Mouse (Mus musculus): Measurements from ENCODE around the gene Usp12. TPM values are rescaled to one million over a fixed set of nuclear protein-coding genes. Genes with fewer than 3 reads are reported as not detected.
A peak's percentile ranks its signal among the peaks of the same experiment; 100 is the strongest.

The Usp12 gene
- polyA plus RNA-seq, 1 experiment: 30.3 TPM

GRCm38 (mm10) chr5:146833673-146834201 is 38.9 kb upstream of the Usp12 start:
- Histone ChIP-seq H3K27ac (ENCODE audit: insufficient read depth, low read length) (peak overlapping the region; percentile 68), H3K4me3 (ENCODE audit: insufficient read depth, low read length) (peak overlapping the region; percentile 99), H3K4me1 (ENCODE audit: control insufficient read depth, insufficient read depth, low read length) (no peaks in the 10 kb centered on the region)
- no peak for TF ChIP-seq POLR2A (IDR thresholded peaks at IDR 0.05; ENCODE audit: low read depth, low read length)
- no peak for TF ChIP-seq CTCF (IDR thresholded peaks at IDR 0.05; ENCODE audit: borderline replicate concordance, insufficient read depth, low read length)

GRCm38 (mm10) chr5:146832769-146833448 is 38.1 kb upstream of the Usp12 start, which contains the start of gene Rpl21:
Gene Rpl21, plus strand, starts transcription at chr5:146832890.
- Histone ChIP-seq H3K4me3 (ENCODE audit: insufficient read depth, low read length) (peak within 1 kb of the TSS; percentile 99), H3K4me1 (ENCODE audit: control insufficient read depth, insufficient read depth, low read length) (no peaks in the 10 kb centered on the region), H3K27ac (ENCODE audit: insufficient read depth, low read length) (peak within 1 kb of the TSS; percentile 68)
- peak; percentile 95 for TF ChIP-seq POLR2A (IDR thresholded peaks at IDR 0.05; ENCODE audit: low read depth, low read length)
- no peak for TF ChIP-seq CTCF (IDR thresholded peaks at IDR 0.05; ENCODE audit: borderline replicate concordance, insufficient read depth, low read length)

DNA sequence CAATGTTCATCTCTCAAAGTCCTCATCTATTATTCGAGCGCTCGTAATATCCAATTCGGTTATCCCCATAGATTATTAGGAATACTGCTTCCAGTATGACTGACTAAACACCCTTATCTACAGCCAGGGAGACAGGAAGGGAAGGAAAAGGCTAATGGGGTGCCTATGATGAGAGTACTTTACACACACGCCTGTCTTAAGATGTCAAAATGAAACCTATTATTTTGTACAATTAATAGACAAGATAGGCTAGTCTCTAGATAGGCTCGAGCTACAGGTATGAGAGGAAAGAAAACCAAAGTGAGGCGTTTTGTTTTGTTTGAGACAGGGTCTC is 37.6 kb upstream of the Usp12 start:
- peak overlapping the region; percentile 9; the same call in 1 of the 2 replicates for H3K4me3 ChIP-seq (ENCODE audit: insufficient read depth, low read length)
- TF ChIP-seq CTCF (IDR thresholded peaks at IDR 0.05; ENCODE audit: borderline replicate concordance, insufficient read depth, low read length): no peak
- no peak for TF ChIP-seq POLR2A (IDR thresholded peaks at IDR 0.05; ENCODE audit: low read depth, low read length)
- H3K27ac ChIP-seq (ENCODE audit: insufficient read depth, low read length): no peak overlapping the region
- H3K4me1 ChIP-seq (ENCODE audit: control insufficient read depth, insufficient read depth, low read length): no peaks in the 10 kb centered on the region

DNA sequence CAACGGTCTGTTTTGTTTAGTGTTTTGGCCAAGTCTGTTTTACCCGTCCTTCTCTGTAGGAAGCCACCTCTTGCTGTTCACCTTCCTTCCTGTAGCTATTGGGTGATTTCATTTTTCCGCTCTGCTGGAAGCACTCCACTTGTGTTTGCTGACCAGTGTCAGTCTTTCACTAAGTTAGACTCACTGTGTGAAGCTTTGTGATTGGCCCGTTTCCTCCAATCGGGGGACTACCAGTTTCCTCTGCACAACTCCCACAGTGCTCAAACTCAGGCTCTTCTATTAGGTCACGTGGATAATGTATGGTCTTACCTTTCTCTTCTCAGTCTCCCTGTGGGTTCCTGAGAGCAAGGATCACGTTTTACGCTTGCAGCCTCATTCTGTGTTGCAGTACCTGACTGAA is 34.7 kb upstream of the Usp12 start:
- H3K4me1 ChIP-seq (ENCODE audit: control insufficient read depth, insufficient read depth, low read length): no peaks in the 10 kb centered on the region
- no peak overlapping the region for H3K27ac ChIP-seq (ENCODE audit: insufficient read depth, low read length)
- H3K4me3 ChIP-seq (ENCODE audit: insufficient read depth, low read length): no peak overlapping the region
- TF ChIP-seq CTCF (IDR thresholded peaks at IDR 0.05; ENCODE audit: borderline replicate concordance, insufficient read depth, low read length): no peak
- no peak for TF ChIP-seq POLR2A (IDR thresholded peaks at IDR 0.05; ENCODE audit: low read depth, low read length)

DNA sequence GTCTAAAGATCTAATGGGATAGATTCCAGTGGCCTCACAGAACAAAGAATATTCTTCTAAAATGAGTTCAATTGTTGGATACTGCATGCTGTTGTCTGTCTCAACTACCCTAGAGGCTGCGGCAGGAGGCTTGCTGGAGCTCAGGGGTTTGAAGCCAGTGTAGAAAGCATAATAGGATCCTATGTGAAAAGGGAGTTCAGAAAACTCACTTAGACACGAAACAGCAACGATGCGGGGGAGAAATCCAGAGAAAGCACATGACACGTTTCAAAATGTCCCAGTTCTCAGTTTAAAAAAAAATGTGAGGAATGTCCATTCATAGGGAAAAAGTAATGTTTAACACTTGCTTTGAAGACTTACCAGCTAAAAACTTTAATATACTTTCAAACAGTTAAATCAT is 28.2 kb upstream of the Usp12 start:
- Histone ChIP-seq H3K27ac (ENCODE audit: insufficient read depth, low read length) (no peak overlapping the region), H3K4me1 (ENCODE audit: control insufficient read depth, insufficient read depth, low read length) (no peaks in the 10 kb centered on the region), H3K4me3 (ENCODE audit: insufficient read depth, low read length) (no peak overlapping the region)
- TF ChIP-seq CTCF (IDR thresholded peaks at IDR 0.05; ENCODE audit: borderline replicate concordance, insufficient read depth, low read length) (no peak), POLR2A (IDR thresholded peaks at IDR 0.05; ENCODE audit: low read depth, low read length) (no peak)

DNA sequence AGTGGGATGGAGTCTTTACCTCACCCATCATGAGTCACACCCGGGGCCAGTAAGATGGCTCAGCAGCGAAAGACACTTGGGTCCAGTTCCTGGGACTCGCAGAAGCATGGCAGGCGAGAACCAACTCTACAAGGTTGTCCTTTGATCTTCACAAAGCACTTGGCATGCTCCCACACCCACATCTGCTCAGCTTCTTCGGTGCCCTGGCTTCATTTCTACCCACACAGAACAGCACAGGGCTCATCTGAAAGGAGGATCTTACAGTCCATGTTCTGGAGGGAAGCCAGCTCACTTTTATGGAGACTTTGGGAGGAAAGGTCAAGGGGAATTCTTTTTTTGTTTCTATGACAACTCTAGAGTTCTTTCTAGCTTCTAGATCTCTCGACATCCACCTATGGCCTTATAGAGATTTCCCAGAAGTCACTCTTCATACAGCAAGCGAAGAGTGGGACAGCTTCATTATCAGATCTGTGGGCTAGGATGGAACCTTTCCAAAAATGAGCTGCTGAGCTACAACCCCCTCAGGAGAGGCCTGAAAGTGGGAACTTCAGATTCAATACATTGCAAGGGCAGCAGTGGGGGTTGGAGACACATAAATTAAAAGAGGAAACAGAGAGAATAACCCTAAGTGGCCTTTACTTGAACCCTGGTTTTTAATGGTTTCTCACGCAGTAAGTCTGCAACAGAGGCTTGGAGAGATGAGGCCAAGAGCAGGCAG is 24.3 kb upstream of the Usp12 start:
- Histone ChIP-seq H3K4me1 (ENCODE audit: control insufficient read depth, insufficient read depth, low read length) (no peaks in the 10 kb centered on the region), H3K27ac (ENCODE audit: insufficient read depth, low read length) (no peak overlapping the region), H3K4me3 (ENCODE audit: insufficient read depth, low read length) (no peak overlapping the region)
- TF ChIP-seq POLR2A (IDR thresholded peaks at IDR 0.05; ENCODE audit: low read depth, low read length) (no peak), CTCF (IDR thresholded peaks at IDR 0.05; ENCODE audit: borderline replicate concordance, insufficient read depth, low read length) (no peak)

DNA sequence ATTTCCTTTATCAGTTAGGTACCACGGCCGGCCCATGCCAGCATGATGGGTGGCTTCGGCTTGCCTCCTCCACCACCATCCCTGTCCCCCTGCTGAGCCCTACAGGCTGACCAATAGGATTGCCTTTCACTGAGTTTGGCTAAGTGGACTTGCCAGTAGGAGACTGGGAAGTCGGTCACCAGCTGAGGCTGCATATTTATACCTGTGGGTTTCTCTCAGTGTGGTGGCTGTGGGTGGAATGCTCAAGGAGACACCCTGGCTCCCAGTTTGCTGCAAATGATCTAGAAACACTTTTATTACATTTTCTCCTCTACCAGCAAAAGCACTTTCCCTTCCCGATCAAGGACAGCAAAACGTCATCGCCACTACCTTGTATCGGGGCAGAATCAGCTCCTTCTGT is 22.8 kb upstream of the Usp12 start:
- TF ChIP-seq POLR2A (IDR thresholded peaks at IDR 0.05; ENCODE audit: low read depth, low read length): no peak
- no peak for TF ChIP-seq CTCF (IDR thresholded peaks at IDR 0.05; ENCODE audit: borderline replicate concordance, insufficient read depth, low read length)
- no peaks in the 10 kb centered on the region for H3K4me1 ChIP-seq (ENCODE audit: control insufficient read depth, insufficient read depth, low read length)
- no peak overlapping the region for H3K4me3 ChIP-seq (ENCODE audit: insufficient read depth, low read length)
- no peak overlapping the region for H3K27ac ChIP-seq (ENCODE audit: insufficient read depth, low read length)

DNA sequence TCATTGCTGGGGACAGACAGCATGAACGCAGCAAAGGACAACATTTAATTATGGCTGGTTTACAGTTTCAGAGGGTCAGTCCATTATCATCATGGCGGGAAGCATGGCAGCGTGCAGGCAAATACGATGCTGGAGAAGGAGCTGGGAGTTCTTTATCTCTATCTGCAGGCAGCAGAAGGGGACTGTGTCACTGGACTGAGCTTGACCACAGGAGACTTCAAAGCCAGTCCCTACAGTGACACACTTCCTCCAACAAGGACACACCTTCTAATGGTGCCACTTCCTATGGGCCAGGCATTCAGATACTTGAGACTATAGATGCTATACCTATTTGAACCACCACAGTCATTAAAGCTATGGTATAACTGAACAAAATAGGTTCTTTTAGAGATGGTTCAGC is 20.6 kb upstream of the Usp12 start:
- Histone ChIP-seq H3K4me3 (ENCODE audit: insufficient read depth, low read length) (no peak overlapping the region), H3K4me1 (ENCODE audit: control insufficient read depth, insufficient read depth, low read length) (no peaks in the 10 kb centered on the region), H3K27ac (ENCODE audit: insufficient read depth, low read length) (no peak overlapping the region)
- TF ChIP-seq POLR2A (IDR thresholded peaks at IDR 0.05; ENCODE audit: low read depth, low read length): no peak
- no peak for TF ChIP-seq CTCF (IDR thresholded peaks at IDR 0.05; ENCODE audit: borderline replicate concordance, insufficient read depth, low read length)

DNA sequence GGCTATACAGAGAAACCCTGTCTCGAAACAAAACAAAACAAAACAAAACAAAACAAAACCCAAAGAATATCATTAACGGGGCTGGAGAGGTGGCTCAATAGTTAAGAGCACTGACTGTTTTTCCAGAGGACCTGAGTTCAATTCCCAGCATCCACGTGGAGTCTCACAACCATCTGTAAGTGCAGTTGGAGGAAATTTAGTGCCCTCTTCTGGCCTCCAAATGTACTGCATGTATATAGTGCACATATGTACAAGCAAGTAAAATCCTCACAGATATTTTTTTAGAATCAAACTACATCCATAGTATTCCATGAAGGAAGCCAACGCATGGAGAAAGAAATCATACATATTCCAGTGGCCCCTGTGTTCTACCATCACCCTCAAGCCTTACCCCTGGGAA is 18.6 kb upstream of the Usp12 start:
- no peak overlapping the region for H3K4me3 ChIP-seq (ENCODE audit: insufficient read depth, low read length)
- H3K27ac ChIP-seq (ENCODE audit: insufficient read depth, low read length): no peak overlapping the region
- H3K4me1 ChIP-seq (ENCODE audit: control insufficient read depth, insufficient read depth, low read length): no peaks in the 10 kb centered on the region
- TF ChIP-seq POLR2A (IDR thresholded peaks at IDR 0.05; ENCODE audit: low read depth, low read length) (no peak), CTCF (IDR thresholded peaks at IDR 0.05; ENCODE audit: borderline replicate concordance, insufficient read depth, low read length) (no peak)

- no peaks in the 10 kb centered on the region for H3K4me1 ChIP-seq (ENCODE audit: control insufficient read depth, insufficient read depth, low read length)
- no peak overlapping the region for H3K4me3 ChIP-seq (ENCODE audit: insufficient read depth, low read length)
- no peak for TF ChIP-seq CTCF (IDR thresholded peaks at IDR 0.05; ENCODE audit: borderline replicate concordance, insufficient read depth, low read length)
- TF ChIP-seq POLR2A (IDR thresholded peaks at IDR 0.05; ENCODE audit: low read depth, low read length): no peak
- no peak overlapping the region for H3K27ac ChIP-seq (ENCODE audit: insufficient read depth, low read length)
Measured at GRCm38 (mm10) chr5:146812866-146813265, 18.1 kb upstream of the Usp12 start.
